Mouse (Mus musculus) kidney, adult 2 months (tissue): ENCODE measurements at regions not wholly inside any gene's neighbourhood (a gene's known extent, or its start where the extent isn't known, plus 50 kb on each side); places are given as distances from the start of the nearest gene placed in this dataset.

Experiments used
- CTCF ChIP-seq: fragments of 200-500 bp; conservative IDR thresholded peaks from 2 replicates; pipeline ENCODE4 v1.5.1; 2011; ENCODE audit warnings: low read depth, mild to moderate bottlenecking, control low read depth, low read length, moderate library complexity, mixed read lengths; ENCODE audit not compliant: insufficient read depth, insufficient read length
- POLR2A ChIP-seq: fragments of 200-500 bp; IDR thresholded peaks from one replicate; pipeline ENCODE4 v1.6.1; 2011; ENCODE audit warnings: low read depth, low read length, control low read depth

DNA sequence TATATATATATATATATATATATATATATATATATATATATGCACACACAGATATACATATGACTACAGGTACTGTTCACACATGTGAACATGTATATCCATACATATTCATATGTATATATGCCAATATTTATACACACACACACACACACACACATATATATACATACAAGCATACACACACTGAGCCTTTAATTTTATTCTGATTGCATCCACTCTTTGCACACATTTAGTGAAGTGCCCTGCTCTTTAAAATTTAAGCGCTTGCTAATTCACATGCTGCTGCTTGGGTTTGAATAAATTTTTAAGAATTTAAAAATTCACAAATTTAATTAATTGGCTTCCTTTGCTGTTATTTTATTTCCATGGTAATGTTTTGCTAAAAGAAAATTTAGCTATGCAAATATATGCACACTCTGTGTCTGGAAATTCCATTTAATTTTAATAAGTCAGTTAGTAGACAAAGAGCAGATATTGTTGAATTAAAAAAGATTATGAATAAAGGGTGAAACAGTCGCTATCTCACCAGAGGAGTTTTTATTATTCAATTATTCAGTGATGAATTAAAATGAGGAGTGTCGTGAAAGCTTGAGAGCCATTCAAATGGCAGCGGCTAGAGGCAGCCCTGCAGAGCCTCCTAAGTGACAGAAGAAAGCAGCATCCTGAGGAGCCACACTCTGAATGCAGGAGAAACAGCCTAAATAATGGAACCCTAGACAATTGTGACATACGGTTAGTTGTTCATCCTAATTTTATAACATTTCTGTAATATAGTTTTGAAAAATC lies 348.3 kb upstream of the BB014433 start:
- TF ChIP-seq CTCF (no peak), POLR2A (no peak)
